Mouse (Mus musculus) neural tube, embryonic 15.5 days (tissue): ENCODE measurements around the gene Htr2a. TPM values are rescaled to one million over a fixed set of nuclear protein-coding genes. Genes with fewer than 3 reads are reported as not detected.

Experiments
- ATAC-seq: fragments of 200-750 bp; cut with Nextera tagmentation; 2 replicates; pipeline ENCODE4 v1.8.0; 2017; ENCODE audit warnings: mild to moderate bottlenecking, moderate TSS enrichment, moderate library complexity; ENCODE audit not compliant: low FRiP score
- H3K27ac ChIP-seq: fragments of 300-500 bp; sonication (generic); replicated peaks from 2 replicates; pipeline ENCODE4 v1.5.1; 2015; ENCODE audit warnings: mild to moderate bottlenecking, inconsistent platforms
- H3K27me3 ChIP-seq: fragments of 300-500 bp; sonication (generic); replicated peaks from 2 replicates; pipeline ENCODE4 v1.6.1; 2015; ENCODE audit warnings: inconsistent platforms
- H3K36me3 ChIP-seq: fragments of 300-500 bp; sonication (generic); 2 replicates; pipeline ENCODE4 v1.6.1; 2015; ENCODE audit warnings: inconsistent platforms
- H3K4me1 ChIP-seq: fragments of 300-500 bp; sonication (generic); 2 replicates; pipeline ENCODE4 v1.6.1; 2015; ENCODE audit warnings: inconsistent platforms
- H3K4me2 ChIP-seq: fragments of 300-500 bp; sonication (generic); 2 replicates; pipeline ENCODE4 v1.6.1; 2015; ENCODE audit warnings: inconsistent platforms, mild to moderate bottlenecking, moderate library complexity
- H3K4me3 ChIP-seq: fragments of 300-500 bp; sonication (generic); replicated peaks from 2 replicates; pipeline ENCODE4 v1.5.1; 2015; ENCODE audit warnings: mild to moderate bottlenecking, inconsistent platforms
- H3K9ac ChIP-seq: fragments of 300-500 bp; sonication (generic); replicated peaks from 2 replicates; pipeline ENCODE4 v1.6.1; 2015; ENCODE audit warnings: mild to moderate bottlenecking, inconsistent platforms
- H3K9me3 ChIP-seq: fragments of 300-500 bp; sonication (generic); replicated peaks from 2 replicates; pipeline ENCODE4 v1.6.1; 2016; ENCODE audit warnings: inconsistent platforms
- WGBS: fragments of 180-500 bp; shearing (Covaris S2); methylation state at CpG from one replicate; pipeline ENCODE4 v1.1.7; 2015; ENCODE audit warnings: mixed read lengths; 5-methylcytosine and 5-hydroxymethylcytosine counted together
- polyA plus RNA-seq: library from polyadenylated mRNA; unstranded; fragments of >200 nt; fragmentation: Nextera tagmentation; extraction: Ambion mirVana; gene quantifications from 2 replicates; pipeline ENCODE4 v1.2.1, GENCODE M21; 2015

The Htr2a gene
- polyA plus RNA-seq: 3.7 and 4.4 TPM in 2 replicates

DNA sequence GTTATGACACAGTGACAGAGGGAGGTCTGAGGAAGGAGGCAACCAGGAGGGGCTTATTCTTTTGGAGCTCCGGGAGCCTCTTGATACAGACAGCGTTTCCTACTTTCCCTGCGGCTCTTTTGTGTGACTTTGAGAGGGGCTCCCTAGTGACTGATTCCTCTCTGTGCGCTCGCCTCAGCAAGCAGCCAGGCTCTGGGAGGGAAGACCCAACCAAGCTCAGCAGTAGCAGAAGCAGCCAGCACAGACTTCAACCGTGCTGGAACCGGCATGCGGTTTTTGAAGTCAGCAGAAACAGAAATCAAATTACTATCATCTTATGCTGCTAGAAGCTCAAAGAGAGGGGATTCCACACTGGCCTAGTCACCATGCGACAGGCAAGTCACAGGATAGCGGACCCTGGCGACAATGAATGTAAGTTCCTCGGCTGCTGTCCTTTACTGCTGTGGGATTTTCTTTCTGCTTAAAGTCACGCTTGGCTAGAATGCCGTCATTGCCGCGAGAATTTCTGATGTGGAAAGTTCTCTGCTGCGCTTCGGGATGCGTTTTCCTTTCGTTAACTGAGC lies at the start of gene Htr2a:
TSS of gene Htr2a (plus strand) at position 22 of the 563 bp plus-strand sequence.
- peak; percentile 67 for ATAC-seq
- H3K9ac ChIP-seq: peak within 1 kb of the TSS; percentile 52
- 1% methylated on average over 20 of the region's 20 CpGs for WGBS
- peak within 1 kb of the TSS; percentile 58 for H3K27ac ChIP-seq
- peak within 1 kb of the TSS; percentile 48 for H3K4me3 ChIP-seq
- no peaks in the 10 kb centered on the region for H3K9me3 ChIP-seq
- peaks cover 25% of the 10 kb centered on the region for H3K4me1 ChIP-seq
- no peaks in the 10 kb centered on the region for H3K27me3 ChIP-seq
- no peaks in the 10 kb centered on the region for H3K36me3 ChIP-seq
- H3K4me2 ChIP-seq: peak within 1 kb of the TSS; percentile 85

- Histone ChIP-seq H3K36me3 (no peaks in the 10 kb centered on the region), H3K4me3 (no peak overlapping the region), H3K4me1 (no peaks in the 10 kb centered on the region), H3K4me2 (no peak overlapping the region), H3K9me3 (no peaks in the 10 kb centered on the region), H3K9ac (no peak overlapping the region), H3K27me3 (no peaks in the 10 kb centered on the region), H3K27ac (no peak overlapping the region)
- WGBS: 84% methylated on average over 5 of the region's 5 CpGs
- no peak for ATAC-seq
Observed at GRCm38 (mm10) chr14:74601333-74602087, 39.1 kb upstream of the Htr2a start.

DNA sequence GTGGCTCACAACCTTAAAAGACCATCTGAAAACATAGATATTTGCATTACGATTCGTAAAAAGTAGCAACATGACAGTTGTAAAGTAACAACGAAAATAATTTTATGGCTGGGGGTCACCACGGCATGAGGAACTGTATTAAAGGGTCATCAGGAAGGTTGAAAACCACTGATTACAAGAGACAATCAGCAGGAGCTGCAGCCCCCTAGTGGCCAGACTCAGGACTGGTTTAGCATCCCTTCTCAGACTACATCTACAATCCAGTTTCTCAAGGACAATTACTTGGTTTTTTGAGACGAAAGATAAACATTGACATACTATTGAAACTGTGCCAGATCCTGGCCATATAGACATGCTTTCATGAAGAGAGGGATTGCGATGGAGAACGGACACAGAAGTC lies 38.1 kb upstream of the Htr2a start:
- no peak overlapping the region for H3K9ac ChIP-seq
- H3K27me3 ChIP-seq: no peaks in the 10 kb centered on the region
- H3K4me2 ChIP-seq: no peak overlapping the region
- H3K4me1 ChIP-seq: no peaks in the 10 kb centered on the region
- 60% methylated on average over 7 of the region's 7 CpGs for WGBS
- no peaks in the 10 kb centered on the region for H3K9me3 ChIP-seq
- ATAC-seq: no peak
- H3K4me3 ChIP-seq: no peak overlapping the region
- H3K36me3 ChIP-seq: no peaks in the 10 kb centered on the region
- H3K27ac ChIP-seq: no peak overlapping the region

- H3K36me3 ChIP-seq: no peaks in the 10 kb centered on the region
- H3K9me3 ChIP-seq: no peaks in the 10 kb centered on the region
- H3K27ac ChIP-seq: no peak overlapping the region
- ATAC-seq: no peak
- H3K27me3 ChIP-seq: no peaks in the 10 kb centered on the region
- H3K4me1 ChIP-seq: no peaks in the 10 kb centered on the region
- WGBS: 92% methylated on average over 7 of the region's 7 CpGs
- H3K4me2 ChIP-seq: no peak overlapping the region
- no peak overlapping the region for H3K9ac ChIP-seq
- H3K4me3 ChIP-seq: no peak overlapping the region
Observed at GRCm38 (mm10) chr14:74603131-74603766, 37.4 kb upstream of the Htr2a start.

DNA sequence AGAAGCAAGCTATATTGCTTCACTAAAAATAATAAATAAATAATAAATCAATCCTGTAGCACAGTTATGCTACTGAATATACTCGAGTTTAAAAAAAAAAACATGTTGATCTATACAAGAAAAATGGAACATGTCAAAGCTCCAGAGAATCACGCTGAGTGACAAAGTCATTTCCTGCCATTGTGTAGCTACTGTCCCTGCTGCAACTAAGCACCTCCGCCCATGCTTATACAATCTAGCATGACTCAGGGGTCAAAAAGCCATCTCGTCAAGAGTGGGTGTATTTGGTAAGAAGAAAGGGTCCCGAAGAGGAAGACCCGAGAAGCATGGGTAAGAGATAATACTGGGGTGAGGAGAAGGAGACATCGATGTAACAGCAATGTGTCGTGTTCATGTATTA lies 29.3 kb upstream of the Htr2a start:
- Histone ChIP-seq H3K4me3 (no peak overlapping the region), H3K4me2 (no peak overlapping the region), H3K27me3 (no peaks in the 10 kb centered on the region), H3K4me1 (no peaks in the 10 kb centered on the region), H3K27ac (no peak overlapping the region), H3K9me3 (no peaks in the 10 kb centered on the region), H3K9ac (no peak overlapping the region), H3K36me3 (no peaks in the 10 kb centered on the region)
- no peak for ATAC-seq
- WGBS: 89% methylated on average over 8 of the region's 8 CpGs

GRCm38 (mm10) chr14:74618858-74619257 lies 21.8 kb upstream of the Htr2a start:
- peaks cover 4% of the 10 kb centered on the region; the same call in 1 of the 2 replicates for H3K9me3 ChIP-seq
- H3K4me1 ChIP-seq: no peaks in the 10 kb centered on the region
- no peaks in the 10 kb centered on the region for H3K27me3 ChIP-seq
- H3K4me2 ChIP-seq: no peak overlapping the region
- H3K9ac ChIP-seq: no peak overlapping the region
- H3K27ac ChIP-seq: no peak overlapping the region
- ATAC-seq: no peak
- H3K4me3 ChIP-seq: no peak overlapping the region
- no peaks in the 10 kb centered on the region for H3K36me3 ChIP-seq
- 71% methylated on average over 4 of the region's 4 CpGs for WGBS

- H3K4me2 ChIP-seq: no peak overlapping the region
- 88% methylated on average over 4 of the region's 4 CpGs for WGBS
- H3K9ac ChIP-seq: no peak overlapping the region
- no peaks in the 10 kb centered on the region for H3K36me3 ChIP-seq
- peaks cover 23% of the 10 kb centered on the region for H3K4me1 ChIP-seq
- H3K4me3 ChIP-seq: no peak overlapping the region
- no peak for ATAC-seq
- H3K27ac ChIP-seq: no peak overlapping the region
- no peaks in the 10 kb centered on the region for H3K9me3 ChIP-seq
- H3K27me3 ChIP-seq: no peaks in the 10 kb centered on the region
Observed at GRCm38 (mm10) chr14:74638071-74638470, 2.6 kb upstream of the Htr2a start.

- peaks cover 25% of the 10 kb centered on the region for H3K4me1 ChIP-seq
- H3K4me3 ChIP-seq: peak overlapping the region; percentile 48
- H3K36me3 ChIP-seq: no peaks in the 10 kb centered on the region
- H3K9ac ChIP-seq: peak overlapping the region; percentile 52
- 16% methylated on average over 17 of the region's 17 CpGs for WGBS
- no peaks in the 10 kb centered on the region for H3K9me3 ChIP-seq
- H3K27me3 ChIP-seq: no peaks in the 10 kb centered on the region
- 0 out of 2 replicates have a peak, but pooled peaks have one; percentile 22 for ATAC-seq
- H3K4me2 ChIP-seq: peak overlapping the region; percentile 85
- no peak overlapping the region for H3K27ac ChIP-seq
Observed at GRCm38 (mm10) chr14:74641668-74642230, 1.1 kb downstream of the Htr2a start.

DNA sequence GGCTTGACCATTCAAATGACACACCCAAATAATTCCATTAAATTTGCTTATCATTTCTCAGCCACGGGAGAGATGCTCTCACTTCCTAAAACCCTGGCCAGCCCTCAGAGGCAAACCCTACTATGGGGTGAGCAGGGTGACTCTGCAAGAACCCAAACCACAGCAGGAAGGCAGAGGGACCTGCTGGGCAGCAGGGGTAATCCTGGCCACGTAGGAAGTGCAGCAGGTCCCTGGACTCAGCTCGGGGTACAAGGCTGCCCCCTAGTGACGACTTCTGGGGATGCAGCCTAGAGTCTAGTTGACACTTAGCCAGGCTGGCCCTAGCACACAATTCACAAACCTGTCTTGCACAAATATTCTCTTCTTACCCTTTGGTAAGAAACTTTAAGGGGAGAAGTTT lies 2.7 kb downstream of the Htr2a start:
- 4% methylated on average over 4 of the region's 4 CpGs for WGBS
- Histone ChIP-seq H3K4me2 (peak overlapping the region; percentile 85), H3K27ac (no peak overlapping the region), H3K9me3 (no peaks in the 10 kb centered on the region), H3K4me3 (peak overlapping the region; percentile 48), H3K9ac (peak overlapping the region; percentile 8; the same call in 1 of the 2 replicates), H3K27me3 (no peaks in the 10 kb centered on the region), H3K4me1 (peaks cover 25% of the 10 kb centered on the region), H3K36me3 (no peaks in the 10 kb centered on the region)
- ATAC-seq: peak; percentile 46; the same call in 1 of the 2 replicates

DNA sequence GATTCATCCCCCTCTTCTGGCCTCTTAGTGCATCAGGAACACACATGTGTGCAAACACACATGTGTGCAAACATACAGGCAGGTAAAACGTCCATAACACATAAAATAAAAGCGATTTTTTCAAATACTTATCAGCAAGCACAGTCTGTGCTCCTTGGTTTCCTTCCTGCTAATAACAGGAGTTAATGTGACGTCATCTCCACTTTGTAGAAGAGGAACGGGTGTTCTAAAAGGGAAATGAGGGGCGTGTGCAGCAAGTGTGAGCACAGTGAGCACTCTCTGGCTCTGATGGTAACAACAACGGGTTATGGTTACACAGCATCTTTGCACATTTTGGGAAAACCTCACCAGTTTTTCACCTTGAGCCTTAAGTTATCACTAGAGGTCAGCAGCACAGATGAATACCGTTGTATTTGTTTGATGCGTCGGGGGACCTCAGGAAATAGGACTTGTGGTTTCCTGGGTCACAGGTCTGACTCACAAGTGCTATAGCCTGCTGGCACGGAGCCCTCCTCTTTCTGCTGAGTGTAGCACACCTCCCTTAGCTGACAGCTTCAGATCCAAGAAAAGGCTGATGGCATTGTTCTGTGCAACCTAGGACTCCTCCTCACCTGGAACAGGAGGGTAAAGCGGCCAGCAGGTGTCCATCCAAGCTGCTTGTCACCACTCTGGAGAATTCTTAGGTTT lies 5.6 kb downstream of the Htr2a start:
- Histone ChIP-seq H3K4me2 (no peak overlapping the region), H3K9me3 (no peaks in the 10 kb centered on the region), H3K27ac (no peak overlapping the region), H3K4me1 (peaks cover 17% of the 10 kb centered on the region), H3K9ac (no peak overlapping the region), H3K4me3 (no peak overlapping the region), H3K36me3 (no peaks in the 10 kb centered on the region), H3K27me3 (no peaks in the 10 kb centered on the region)
- no peak; the same call in 1 of the 2 replicates for ATAC-seq
- 77% methylated on average over 11 of the region's 11 CpGs for WGBS

GRCm38 (mm10) chr14:74650001-74650400 lies 9.4 kb downstream of the Htr2a start:
- Histone ChIP-seq H3K4me1 (0 out of 2 replicates have a peak, but pooled peaks cover 2% of the 10 kb centered on the region), H3K4me3 (no peak overlapping the region)
- WGBS: 87% methylated on average over 6 of the region's 6 CpGs

More at GRCm38 (mm10) chr14:74650001-74650400, 9.4 kb downstream of the Htr2a start:
- no peaks in the 10 kb centered on the region for H3K36me3 ChIP-seq
- H3K27me3 ChIP-seq: no peaks in the 10 kb centered on the region
- H3K27ac ChIP-seq: no peak overlapping the region
- no peak overlapping the region for H3K4me2 ChIP-seq
- H3K9ac ChIP-seq: no peak overlapping the region
- no peaks in the 10 kb centered on the region for H3K9me3 ChIP-seq
- ATAC-seq: no peak
